Mouse (Mus musculus) neural tube, embryonic 10.5 days (tissue): ENCODE data around the gene Itgb3.

ENCODE experiments used
- DNase-seq: peaks from one replicate; pipeline ENCODE4 v3.0.0-alpha.2; 2017; ENCODE audit warnings: low spot score; ENCODE audit errors: extremely low spot score

The Itgb3 gene

DNA sequence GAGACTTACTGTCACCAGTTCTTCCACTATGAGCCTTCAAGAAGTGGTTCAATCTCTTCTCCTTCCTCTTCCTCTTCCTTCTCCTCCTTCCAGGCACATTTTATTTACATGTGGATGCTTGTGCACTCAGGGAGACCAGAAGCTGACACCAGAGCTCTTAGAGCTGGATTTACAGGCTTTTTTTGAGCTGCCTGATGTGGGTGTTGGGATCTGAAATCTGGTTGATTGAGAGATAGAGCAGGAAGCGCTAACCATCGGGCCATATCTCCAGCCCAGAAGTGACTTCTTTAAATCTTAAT, 25.5 kb upstream of the Itgb3 start:
- no peak for DNase-seq

DNA sequence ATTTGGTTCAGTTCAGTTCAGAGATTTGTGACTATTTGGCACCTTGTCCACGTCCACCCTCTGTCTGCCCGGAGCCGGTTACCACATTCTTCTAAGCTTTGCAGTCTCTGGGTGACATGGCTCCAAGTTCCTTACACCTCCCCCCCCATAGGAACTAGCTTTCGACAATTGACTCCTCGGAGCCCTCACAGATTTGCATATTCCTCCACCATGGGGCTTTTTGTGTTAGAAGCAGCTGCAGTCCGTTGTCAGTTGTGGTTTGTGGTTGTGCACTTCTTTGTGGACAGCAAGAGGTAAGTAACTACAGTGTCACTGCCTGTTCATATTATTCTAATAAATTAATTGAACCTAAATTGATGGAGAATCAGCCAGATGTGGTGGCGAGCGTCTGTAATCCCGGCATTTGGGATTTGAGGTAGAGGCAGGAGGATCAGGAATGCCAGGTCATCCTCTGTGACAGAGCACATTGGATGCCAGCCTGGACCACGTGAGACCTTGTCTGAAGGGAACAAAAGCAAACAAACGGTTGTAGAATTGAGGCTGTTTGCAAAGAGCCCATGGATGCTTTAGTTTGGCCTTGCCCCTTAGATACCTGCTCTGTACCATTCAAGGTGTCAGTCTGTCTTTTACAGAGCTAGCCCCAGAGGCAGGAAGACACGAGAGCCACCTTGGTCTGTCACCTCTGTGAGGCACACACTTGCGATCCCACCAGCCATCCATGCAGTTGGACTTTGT, 25.0 kb upstream of the Itgb3 start:
- DNase-seq: no peak

DNA sequence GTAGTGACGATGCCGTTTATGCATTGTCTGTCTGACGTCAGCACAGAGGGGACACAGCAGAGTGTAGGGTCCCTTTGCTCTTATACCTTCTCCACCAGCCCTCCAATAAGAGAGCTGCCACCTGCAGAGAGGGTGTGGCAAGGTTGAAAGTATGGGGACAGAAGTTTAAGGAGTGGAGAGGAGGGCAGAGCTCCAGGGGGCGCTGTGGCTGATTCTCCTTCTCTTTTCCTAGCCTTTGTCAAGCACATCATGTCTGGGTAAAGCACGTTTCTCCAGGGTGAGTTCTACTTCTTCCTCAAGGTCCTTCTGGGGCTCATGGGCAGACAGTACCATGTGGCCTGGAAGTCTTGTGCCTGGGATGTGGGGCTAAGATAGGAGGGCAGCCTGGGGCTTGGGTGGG, 22.3 kb upstream of the Itgb3 start:
- no peak for DNase-seq

DNA sequence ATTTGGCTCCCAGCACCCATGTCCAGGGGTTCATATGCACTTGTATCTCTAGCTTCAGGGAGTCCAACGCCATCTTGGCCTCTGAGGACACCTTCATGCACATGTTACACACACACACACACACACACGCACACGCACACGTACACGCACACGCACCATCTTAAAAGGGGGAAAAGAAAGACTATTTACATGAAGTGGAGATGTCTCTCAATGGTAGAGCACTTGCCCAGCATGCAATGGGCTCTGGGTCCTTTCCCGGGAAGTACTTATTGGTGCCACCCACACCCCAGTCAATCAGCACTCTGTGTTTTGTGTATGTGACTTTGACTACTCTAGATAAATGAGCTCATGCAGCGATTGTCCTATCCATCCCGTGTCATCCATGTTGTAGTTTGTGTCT, 19.9 kb upstream of the Itgb3 start:
- DNase-seq: no peak

DNA sequence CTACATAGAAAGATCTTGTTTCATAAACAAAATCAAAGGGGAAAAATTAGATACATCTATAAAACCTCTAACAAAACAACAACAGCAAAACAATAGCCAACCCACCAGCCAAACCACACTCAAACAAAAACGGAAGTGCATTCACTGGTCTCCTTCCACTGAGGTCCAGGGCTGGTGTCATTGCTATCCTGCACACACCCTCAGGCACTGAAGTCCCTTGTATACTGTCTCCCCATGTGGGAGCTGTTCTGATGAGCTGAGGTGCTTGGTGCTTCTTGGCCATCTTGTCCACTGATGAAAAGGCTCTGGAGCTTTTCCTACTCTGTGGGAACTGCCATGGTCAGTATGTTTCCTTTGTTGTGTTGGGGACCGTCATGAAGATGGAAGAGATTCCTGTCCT, 19.3 kb upstream of the Itgb3 start:
- DNase-seq: no peak

DNA sequence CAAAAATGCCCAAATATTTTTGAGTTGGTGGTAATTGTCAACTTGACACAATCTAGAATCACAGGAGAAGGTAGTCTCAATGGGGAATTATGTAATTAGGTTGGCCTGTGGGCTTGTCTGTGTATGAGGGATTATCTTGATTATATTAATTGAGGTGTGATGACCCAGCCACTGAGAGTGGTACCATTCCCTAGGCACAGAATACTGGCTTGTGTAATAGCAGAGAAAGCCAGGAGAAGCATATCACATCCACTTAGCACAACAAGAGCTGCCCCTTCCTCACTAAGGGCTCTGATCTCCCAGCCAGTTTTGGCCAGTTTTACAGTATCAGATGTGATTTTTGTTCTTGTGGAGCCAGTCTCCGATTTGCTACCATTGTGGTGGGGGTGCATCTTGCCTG, 18.2 kb upstream of the Itgb3 start:
- DNase-seq: no peak

DNA sequence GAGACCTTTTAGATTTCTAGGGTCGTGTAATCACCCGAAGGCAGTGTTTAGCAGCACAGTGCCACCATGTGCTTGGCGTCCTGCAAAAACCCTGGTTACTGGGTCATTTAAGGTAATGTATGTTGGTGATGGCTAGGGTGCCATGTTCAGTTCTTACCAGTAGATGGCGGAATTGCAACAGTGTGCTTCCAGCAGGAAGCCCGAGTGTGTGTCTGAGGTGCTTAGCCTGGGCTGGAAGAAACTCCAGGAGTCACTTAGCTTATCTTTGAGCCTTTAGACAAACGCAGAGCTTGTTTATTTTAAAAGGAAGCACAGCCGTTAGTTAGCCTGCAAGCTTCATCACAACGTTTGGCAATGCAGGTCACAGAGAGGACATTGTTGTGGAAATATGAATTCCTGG, 17.7 kb upstream of the Itgb3 start:
- DNase-seq: peak; percentile 75

DNA sequence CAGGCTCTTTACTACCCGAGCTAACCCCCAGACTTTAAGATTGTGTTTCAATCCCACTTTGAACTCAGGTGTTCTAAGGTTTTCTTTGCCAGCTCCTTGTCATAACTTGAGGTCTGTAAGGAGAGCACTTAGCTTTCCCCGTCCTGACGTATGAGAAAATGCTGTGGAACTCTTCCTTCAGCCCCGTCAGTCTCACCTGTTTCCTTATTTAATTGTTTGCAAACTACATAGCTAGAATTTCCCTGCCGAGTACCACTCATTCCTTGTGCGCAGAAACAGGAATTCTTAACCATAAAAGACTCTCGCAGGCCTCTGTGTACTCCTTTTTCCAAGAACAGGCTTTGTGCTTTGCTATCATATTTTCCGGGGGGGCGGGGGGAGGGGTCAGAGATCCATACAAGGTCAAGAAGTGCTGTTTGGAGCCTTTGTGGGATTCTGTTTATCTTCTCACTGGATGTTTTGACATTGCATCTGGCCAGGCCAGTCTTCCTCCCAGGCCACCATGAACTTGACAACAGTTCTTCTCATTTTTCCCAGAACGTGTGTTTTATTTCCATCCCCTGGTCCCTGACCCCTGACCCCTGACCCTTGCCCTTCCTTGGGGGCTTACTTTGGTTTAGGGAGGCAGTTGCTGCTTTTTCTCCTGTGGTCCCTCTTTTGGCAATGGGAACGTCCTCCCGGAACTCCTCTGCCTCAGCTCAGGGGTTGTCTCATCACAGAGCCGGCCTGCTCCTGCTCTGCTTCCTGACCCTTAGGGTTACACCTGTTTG, 15.5 kb upstream of the Itgb3 start:
- no peak for DNase-seq

DNA sequence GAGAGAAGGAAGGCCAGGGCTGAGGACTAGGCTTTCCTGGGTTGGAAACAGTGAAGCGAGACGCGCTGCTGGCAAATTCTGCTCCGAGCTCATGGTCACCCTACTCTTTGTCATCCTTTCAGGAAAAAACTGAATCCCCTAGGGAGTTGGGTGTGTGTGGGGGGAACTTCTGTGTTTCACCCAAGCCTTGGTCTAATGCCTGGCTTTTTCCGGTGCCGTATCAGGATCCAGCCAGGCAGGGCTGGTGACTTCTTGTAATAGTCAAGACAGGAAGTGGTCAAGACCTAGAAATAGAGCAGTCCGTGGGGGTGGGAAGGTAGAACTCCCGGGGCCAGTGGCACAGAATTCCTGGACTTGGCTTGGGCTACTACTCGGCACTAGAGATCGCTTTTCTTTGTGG, 11.4 kb upstream of the Itgb3 start:
- DNase-seq: no peak

DNA sequence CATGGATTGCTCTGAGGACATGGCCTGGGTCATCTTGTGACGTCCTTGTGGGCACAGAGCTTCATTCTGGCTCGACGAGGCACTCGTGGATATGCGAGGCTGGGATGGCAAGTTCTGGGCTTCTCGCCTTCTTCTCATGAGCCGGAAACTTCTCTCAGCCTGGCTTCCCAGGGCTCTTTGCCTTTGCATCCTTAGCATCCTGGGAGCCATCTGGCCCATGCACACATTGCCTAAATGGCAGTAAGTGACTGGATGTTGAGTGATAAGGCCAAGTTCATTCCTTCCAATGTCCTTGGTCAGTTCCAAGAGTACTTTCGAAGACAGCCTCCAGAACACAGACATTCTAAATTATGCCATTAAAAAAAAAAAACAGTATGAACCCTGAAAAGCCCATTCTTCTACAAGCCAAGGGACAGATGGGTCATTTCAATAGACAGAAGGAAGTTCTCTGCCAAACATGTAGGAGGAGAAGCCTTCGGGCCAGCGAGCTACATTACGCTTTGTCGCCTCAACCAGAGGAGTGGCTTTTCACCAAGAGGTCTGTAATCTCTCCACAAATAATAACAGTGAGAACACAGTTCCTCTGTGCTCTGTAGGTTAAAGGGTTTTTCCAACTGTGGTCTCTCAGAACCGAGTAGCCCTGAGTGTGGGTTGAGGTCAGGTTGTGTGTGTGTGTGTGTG, 8.4 kb upstream of the Itgb3 start:
- DNase-seq: no peak

DNA sequence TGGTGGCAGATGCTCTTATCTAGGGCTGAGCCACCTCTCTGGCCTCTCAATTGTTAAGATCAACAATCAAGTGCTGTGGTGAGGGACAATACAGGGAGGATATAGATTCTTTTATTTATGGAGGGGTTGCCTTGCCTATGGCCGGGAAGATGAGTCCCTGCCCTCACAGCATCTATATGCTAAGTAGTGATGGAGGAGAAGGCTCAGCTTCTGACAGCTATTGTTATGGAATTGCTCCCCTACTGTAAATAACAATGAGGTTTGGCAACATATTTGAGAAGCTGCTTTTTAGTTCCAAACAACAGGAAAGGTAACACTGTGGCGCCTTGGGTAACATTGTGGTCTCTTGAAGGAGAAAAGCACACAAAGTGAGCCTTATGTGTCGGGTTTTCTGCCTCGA, 7.1 kb upstream of the Itgb3 start:
- no peak for DNase-seq

DNA sequence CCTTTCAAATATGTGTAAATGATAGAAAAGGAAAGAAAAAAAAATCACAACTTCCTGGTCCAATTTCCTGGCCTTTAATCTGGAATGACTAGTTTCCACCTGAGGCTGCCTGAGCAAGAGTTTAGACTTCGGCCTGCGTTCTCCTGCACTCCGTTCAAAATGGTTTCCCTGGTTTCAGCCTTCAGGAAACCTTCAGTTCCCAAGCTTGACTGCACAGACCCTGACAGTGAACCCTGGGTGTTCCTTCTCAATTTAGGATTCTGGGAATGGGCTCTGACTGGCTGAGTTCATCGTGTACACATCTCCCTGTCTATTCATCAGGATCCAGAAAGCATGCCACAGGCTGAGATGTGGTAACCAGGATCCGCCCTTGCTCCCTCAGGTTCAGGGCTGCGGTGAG, 3.6 kb upstream of the Itgb3 start:
- DNase-seq: no peak

DNA sequence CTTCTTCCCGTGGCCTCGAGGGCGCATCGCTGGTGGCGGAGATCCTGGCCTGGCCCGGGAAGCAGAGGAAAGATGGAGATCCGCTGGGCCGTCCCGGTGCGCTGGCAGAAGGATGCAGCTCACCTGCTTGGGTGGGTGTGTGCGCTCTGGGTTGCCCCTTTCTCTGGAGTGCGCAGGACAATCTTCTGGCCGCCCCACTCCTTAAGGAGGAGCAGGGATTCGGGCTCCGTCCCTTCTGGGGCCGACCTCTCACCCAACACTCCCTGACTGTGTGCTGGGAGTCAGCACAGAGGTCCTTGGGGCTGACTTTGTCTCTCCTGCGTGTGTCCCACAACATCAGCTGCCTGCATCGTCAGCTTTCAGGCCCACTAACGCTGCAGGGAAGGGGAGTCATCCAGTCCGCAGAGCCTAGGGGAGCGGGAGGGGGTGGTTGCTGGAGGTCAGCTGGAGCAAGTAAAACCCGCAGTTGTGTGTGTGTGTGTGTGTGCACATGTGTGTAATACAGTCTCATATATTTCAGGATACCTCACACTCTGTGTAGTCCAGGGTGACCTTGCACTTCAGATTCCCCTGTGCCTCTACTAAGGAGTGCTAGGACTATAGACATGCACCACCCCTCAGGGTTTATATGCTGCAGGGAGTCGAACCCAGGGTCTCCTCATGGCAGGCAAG, 585 bp downstream of the Itgb3 start:
- DNase-seq: no peak

DNA sequence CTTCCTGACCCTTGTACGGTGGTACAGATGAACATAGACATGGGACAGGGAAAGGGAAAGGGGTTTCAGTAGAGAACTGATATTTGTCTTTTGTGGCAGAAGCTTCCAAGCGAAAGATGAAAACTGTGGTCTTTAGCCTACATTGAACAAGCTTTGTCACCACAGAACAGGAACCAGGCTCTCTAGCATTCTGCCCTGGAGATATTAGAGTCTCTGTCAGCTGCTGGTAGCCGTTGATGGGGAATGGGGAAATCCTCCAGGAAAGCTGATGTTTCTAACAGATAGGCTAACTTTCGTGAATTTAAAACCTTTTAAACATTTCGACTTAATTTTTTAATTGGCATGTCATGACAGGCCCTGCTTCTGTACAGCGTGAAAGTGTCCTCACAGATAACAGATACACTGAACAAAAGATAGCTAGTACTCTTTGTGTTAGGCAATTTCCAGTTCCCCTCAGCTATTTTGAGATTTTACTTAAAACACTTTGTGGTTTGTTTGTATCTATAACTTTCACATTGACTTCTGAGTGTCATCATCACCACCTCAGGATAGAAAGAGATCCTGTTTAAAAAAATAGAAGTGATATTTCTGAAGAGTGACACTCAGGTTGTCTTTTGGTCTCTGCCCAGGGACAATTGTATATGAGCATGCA, 1.4 kb downstream of the Itgb3 start:
- DNase-seq: no peak

DNA sequence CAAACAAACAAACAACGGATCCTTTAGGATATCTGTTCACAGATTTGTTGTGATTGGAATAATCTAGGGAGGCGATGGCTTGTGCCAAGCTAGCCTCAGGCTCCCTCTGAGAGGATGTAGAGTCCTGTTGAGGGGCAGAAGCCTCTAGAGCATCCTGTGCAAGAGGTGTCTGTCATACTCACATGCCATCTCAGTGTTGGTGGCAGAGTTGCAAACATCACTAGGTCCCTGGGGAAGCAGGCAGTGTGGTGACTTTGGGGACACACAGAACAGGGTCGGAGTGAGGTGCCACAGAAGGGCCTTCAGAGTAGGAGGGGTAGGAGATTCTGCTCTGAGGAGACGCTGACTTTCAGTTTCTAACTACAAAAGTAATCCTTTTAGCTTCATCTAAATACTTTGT, 1.9 kb downstream of the Itgb3 start:
- no peak for DNase-seq

DNA sequence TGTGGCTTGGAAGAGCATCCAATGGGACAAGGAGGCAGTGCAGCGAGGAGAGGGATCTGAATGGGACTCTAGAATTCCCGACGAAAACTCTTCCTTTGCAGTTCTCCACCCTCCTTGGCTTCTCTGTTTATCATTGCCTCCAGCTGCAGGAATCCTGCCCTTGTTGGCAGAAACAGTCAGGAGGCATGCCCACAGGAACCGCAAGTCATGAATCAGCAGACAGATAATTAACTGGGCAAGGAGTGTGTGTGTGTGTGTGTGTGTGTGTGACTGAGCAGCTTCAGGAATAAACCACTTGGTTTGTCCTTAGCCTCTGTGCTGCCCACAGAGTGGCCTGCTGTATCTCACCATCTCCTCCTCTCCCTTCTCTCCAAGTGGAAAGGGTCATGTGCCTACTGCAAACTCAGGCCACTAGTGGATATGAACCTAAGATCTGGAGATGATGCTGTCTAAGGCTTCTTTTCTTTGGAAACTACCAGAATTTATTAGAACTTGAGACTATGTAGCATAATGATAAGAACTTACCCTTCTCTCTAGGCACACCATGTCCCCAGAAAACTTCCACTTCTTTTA, 3.9 kb downstream of the Itgb3 start:
- DNase-seq: no peak

DNA sequence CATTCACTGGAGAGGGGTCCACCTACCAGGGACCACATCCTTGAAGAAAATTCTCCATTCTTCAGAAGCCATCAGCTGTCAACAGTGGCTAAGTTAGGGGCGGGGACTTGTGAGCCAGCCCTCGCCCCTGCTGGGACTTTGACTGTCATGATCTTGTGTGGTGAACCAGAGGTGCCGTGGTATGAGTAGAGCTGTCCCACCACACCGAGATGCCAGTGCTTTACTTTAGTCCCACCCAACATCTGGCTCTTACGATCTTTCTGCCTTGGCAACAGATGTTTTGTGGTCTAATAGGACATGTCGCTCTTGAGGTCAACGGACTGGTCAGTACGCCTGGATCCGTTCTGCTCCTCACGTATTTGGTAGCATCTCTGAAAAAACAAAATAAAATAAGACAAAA, 5.8 kb downstream of the Itgb3 start:
- no peak for DNase-seq

DNA sequence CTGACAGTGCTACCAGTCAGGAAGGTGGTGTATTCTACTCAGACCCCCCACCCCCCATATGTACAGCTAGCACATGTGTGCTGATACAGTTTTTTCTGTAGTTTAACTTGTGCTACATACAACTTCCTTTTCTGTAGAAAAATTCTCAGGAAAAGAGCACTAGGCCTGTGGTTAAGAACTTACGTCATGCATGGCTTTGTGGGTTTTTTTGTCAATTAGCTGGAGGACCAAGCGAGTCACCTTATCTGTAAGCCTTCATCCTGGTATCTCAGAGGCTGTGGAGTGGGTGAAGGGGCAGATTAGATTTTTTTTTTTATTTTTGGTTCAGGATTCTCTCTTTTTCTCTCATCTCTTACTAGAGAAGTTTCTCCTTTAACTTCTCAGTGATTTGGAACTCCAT, 6.3 kb downstream of the Itgb3 start:
- no peak for DNase-seq

DNA sequence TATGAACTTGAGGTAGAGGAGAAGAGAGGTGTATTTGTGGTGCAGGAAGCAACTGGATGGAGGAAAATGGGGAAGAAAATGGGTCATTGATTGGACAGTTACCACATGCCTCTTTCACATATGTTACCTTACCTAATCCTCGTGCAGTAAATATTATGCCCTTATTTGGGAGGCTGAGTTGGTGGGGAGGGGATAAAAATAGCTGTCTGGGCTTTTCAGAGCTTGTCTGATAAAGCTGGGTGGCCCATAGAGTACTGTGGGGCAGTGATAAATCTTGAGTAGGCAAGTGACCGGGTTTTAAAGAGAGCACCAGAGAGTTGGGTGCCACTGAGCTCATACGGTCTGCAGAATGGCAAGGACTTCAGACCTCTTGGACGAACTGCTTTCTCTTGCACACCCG, 8.4 kb downstream of the Itgb3 start:
- no peak for DNase-seq

DNA sequence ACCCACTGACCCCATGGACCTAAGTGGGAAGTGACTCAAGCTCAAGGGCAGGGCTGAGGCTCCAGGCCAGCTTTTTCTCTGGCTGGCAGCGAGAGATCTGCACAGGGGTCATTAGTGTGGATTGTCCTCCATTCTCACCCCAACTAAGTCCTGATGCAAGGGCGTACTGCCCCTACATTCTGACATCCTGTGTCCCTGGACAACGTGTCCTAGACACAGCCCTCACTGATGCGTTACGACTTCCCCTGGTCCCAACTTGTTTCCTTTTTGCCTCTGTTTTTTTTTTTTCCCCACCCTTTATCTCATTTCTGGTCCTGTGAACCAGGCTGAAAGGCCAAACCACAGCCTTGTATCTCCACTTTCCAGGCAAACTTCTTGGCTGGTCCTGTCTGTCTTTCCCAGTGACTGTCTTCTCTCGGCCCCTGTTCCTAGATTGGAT, 10.9 kb downstream of the Itgb3 start:
- no peak for DNase-seq
